Mouse (Mus musculus): Measurements from ENCODE around the gene Flt3l. TPM values are rescaled to one million over a fixed set of nuclear protein-coding genes. Genes with fewer than 3 reads are reported as not detected.

Flt3l gene
- polyA plus RNA-seq (2015; fragmentation: Nextera tagmentation; extraction: Ambion mirVana): 2.1 and 2.7 TPM in 2 replicates

GRCm38 (mm10) chr7:45135993-45136567 lies at the start of gene Flt3l, which contains the start of gene Gm45713:
TSS of gene Flt3l (minus strand) at chr7:45136432.
TSS of gene Gm45713 (minus strand) at chr7:45136231.
- Histone ChIP-seq H3K9ac (peak within 1 kb of the TSS; percentile 42), H3K36me3 (no peaks in the 10 kb centered on the region), H3K4me1 (peaks cover 15% of the 10 kb centered on the region), H3K27me3 (0 out of 2 replicates have a peak, but pooled peaks cover 6% of the 10 kb centered on the region), H3K4me3 (peak within 1 kb of the TSS; percentile 54), H3K9me3 (no peaks in the 10 kb centered on the region), H3K27ac (peak within 1 kb of the TSS; percentile 51; the same call in 1 of the 2 replicates), H3K4me2 (peak within 1 kb of the TSS; percentile 87)
- 1% methylated on average over 29 of the region's 29 CpGs for WGBS
- peak; percentile 68; the same call in 1 of the 2 replicates for ATAC-seq (ENCODE audit: insufficient number of reproducible peaks, low FRiP score, low TSS enrichment, low read depth)

- H3K4me3 ChIP-seq: no peak overlapping the region
- H3K4me1 ChIP-seq: peaks cover 13% of the 10 kb centered on the region
- no peak for ATAC-seq (ENCODE audit: insufficient number of reproducible peaks, low FRiP score, low TSS enrichment, low read depth)
- no peaks in the 10 kb centered on the region for H3K36me3 ChIP-seq
- H3K9me3 ChIP-seq: no peaks in the 10 kb centered on the region
- no peak overlapping the region for H3K27ac ChIP-seq
- no peak overlapping the region for H3K4me2 ChIP-seq
- WGBS: 54% methylated on average over 7 of the region's 7 CpGs
- peaks cover 72% of the 10 kb centered on the region for H3K27me3 ChIP-seq
- H3K9ac ChIP-seq: no peak overlapping the region
Observed at GRCm38 (mm10) chr7:45185921-45186320, 49.7 kb upstream of the Flt3l start.

- no peaks in the 10 kb centered on the region for H3K9me3 ChIP-seq
- no peak overlapping the region for H3K27ac ChIP-seq
- no peak overlapping the region for H3K4me3 ChIP-seq
- no peak overlapping the region for H3K9ac ChIP-seq
- H3K27me3 ChIP-seq: peaks cover 83% of the 10 kb centered on the region
- peaks cover 13% of the 10 kb centered on the region for H3K4me1 ChIP-seq
- ATAC-seq (ENCODE audit: insufficient number of reproducible peaks, low FRiP score, low TSS enrichment, low read depth): no peak
- 63% methylated on average over 7 of the region's 7 CpGs for WGBS
- no peaks in the 10 kb centered on the region for H3K36me3 ChIP-seq
- H3K4me2 ChIP-seq: no peak overlapping the region
Observed at GRCm38 (mm10) chr7:45183672-45184071, 47.4 kb upstream of the Flt3l start.

- H3K9me3 ChIP-seq: no peaks in the 10 kb centered on the region
- no peaks in the 10 kb centered on the region for H3K36me3 ChIP-seq
- peaks cover 89% of the 10 kb centered on the region for H3K27me3 ChIP-seq
- peaks cover 13% of the 10 kb centered on the region for H3K4me1 ChIP-seq
- no peak for ATAC-seq (ENCODE audit: insufficient number of reproducible peaks, low FRiP score, low TSS enrichment, low read depth)
- H3K4me2 ChIP-seq: peak overlapping the region; percentile 55
- no peak overlapping the region for H3K27ac ChIP-seq
- peak overlapping the region; percentile 30 for H3K4me3 ChIP-seq
- no peak overlapping the region for H3K9ac ChIP-seq
- 17% methylated on average over 11 of the region's 11 CpGs for WGBS
Observed at GRCm38 (mm10) chr7:45182606-45183005, 46.4 kb upstream of the Flt3l start.

GRCm38 (mm10) chr7:45182199-45182601 lies 46.0 kb upstream of the Flt3l start:
- no peak overlapping the region for H3K27ac ChIP-seq
- peak overlapping the region; percentile 55 for H3K4me2 ChIP-seq
- peak overlapping the region; percentile 30 for H3K4me3 ChIP-seq
- under 1% methylated on average over 34 of the region's 34 CpGs for WGBS
- peaks cover 13% of the 10 kb centered on the region for H3K4me1 ChIP-seq
- ATAC-seq (ENCODE audit: insufficient number of reproducible peaks, low FRiP score, low TSS enrichment, low read depth): peak; percentile 80
- no peaks in the 10 kb centered on the region for H3K9me3 ChIP-seq
- H3K9ac ChIP-seq: no peak overlapping the region
- H3K27me3 ChIP-seq: peaks cover 93% of the 10 kb centered on the region
- H3K36me3 ChIP-seq: no peaks in the 10 kb centered on the region

GRCm38 (mm10) chr7:45181540-45181939 lies 45.3 kb upstream of the Flt3l start:
- H3K27ac ChIP-seq: no peak overlapping the region
- 4% methylated on average over 34 of the region's 35 CpGs for WGBS

GRCm38 (mm10) chr7:45180896-45181477 lies 44.8 kb upstream of the Flt3l start, which contains the start of gene Pth2:
TSS of gene Pth2 (plus strand) at chr7:45180995.
- Histone ChIP-seq H3K4me2 (no peak within 1 kb of the TSS), H3K9me3 (no peaks in the 10 kb centered on the region), H3K36me3 (no peaks in the 10 kb centered on the region), H3K4me1 (peaks cover 22% of the 10 kb centered on the region), H3K27me3 (peaks cover 99% of the 10 kb centered on the region), H3K4me3 (peak within 1 kb of the TSS; percentile 4; the same call in 1 of the 2 replicates), H3K27ac (no peak within 1 kb of the TSS), H3K9ac (no peak within 1 kb of the TSS)
- ATAC-seq (ENCODE audit: insufficient number of reproducible peaks, low FRiP score, low TSS enrichment, low read depth): no peak
- 10% methylated on average over 20 of the region's 20 CpGs for WGBS

More at GRCm38 (mm10) chr7:45181540-45181939, 45.3 kb upstream of the Flt3l start:
- no peaks in the 10 kb centered on the region for H3K9me3 ChIP-seq
- H3K4me2 ChIP-seq: no peak overlapping the region
- H3K36me3 ChIP-seq: no peaks in the 10 kb centered on the region
- H3K27me3 ChIP-seq: peaks cover 99% of the 10 kb centered on the region
- H3K4me3 ChIP-seq: peak overlapping the region; percentile 4; the same call in 1 of the 2 replicates
- H3K4me1 ChIP-seq: peaks cover 17% of the 10 kb centered on the region
- no peak overlapping the region for H3K9ac ChIP-seq
- ATAC-seq (ENCODE audit: insufficient number of reproducible peaks, low FRiP score, low TSS enrichment, low read depth): no peak

- peaks cover 100% of the 10 kb centered on the region for H3K27me3 ChIP-seq
- no peaks in the 10 kb centered on the region for H3K9me3 ChIP-seq
- H3K36me3 ChIP-seq: no peaks in the 10 kb centered on the region
- H3K4me3 ChIP-seq: no peak within 1 kb of the TSS
- ATAC-seq (ENCODE audit: insufficient number of reproducible peaks, low FRiP score, low TSS enrichment, low read depth): no peak
- H3K4me1 ChIP-seq: peaks cover 33% of the 10 kb centered on the region
- H3K4me2 ChIP-seq: no peak within 1 kb of the TSS
- 23% methylated on average over 7 of the region's 7 CpGs for WGBS
- H3K9ac ChIP-seq: no peak within 1 kb of the TSS
- no peak within 1 kb of the TSS for H3K27ac ChIP-seq
Observed at GRCm38 (mm10) chr7:45179469-45179868, 43.2 kb upstream of the Flt3l start, which contains the start of gene Gfy. TSS of gene Gfy (minus strand) at chr7:45179569.

GRCm38 (mm10) chr7:45178550-45178949 lies 42.3 kb upstream of the Flt3l start:
- Histone ChIP-seq H3K9me3 (no peaks in the 10 kb centered on the region), H3K9ac (no peak overlapping the region), H3K27me3 (peaks cover 98% of the 10 kb centered on the region), H3K4me3 (no peak overlapping the region), H3K4me1 (peaks cover 33% of the 10 kb centered on the region), H3K27ac (no peak overlapping the region), H3K4me2 (no peak overlapping the region), H3K36me3 (no peaks in the 10 kb centered on the region)
- no peak for ATAC-seq (ENCODE audit: insufficient number of reproducible peaks, low FRiP score, low TSS enrichment, low read depth)
- WGBS: 25% methylated on average over 7 of the region's 7 CpGs

- Histone ChIP-seq H3K4me2 (peak overlapping the region; percentile 40), H3K9me3 (no peaks in the 10 kb centered on the region), H3K27ac (no peak overlapping the region), H3K36me3 (no peaks in the 10 kb centered on the region), H3K27me3 (peaks cover 96% of the 10 kb centered on the region), H3K9ac (no peak overlapping the region), H3K4me1 (peaks cover 22% of the 10 kb centered on the region), H3K4me3 (peak overlapping the region; percentile 27)
- WGBS: 4% methylated on average over 29 of the region's 31 CpGs
- no peak for ATAC-seq (ENCODE audit: insufficient number of reproducible peaks, low FRiP score, low TSS enrichment, low read depth)
Observed at GRCm38 (mm10) chr7:45176356-45176755, 40.1 kb upstream of the Flt3l start.

- Histone ChIP-seq H3K27ac (no peak overlapping the region), H3K4me3 (peak overlapping the region; percentile 27), H3K36me3 (no peaks in the 10 kb centered on the region), H3K9ac (no peak overlapping the region), H3K27me3 (peaks cover 95% of the 10 kb centered on the region), H3K9me3 (no peaks in the 10 kb centered on the region), H3K4me1 (peaks cover 20% of the 10 kb centered on the region), H3K4me2 (peak overlapping the region; percentile 40)
- WGBS: 2% methylated on average over 23 of the region's 23 CpGs
- no peak for ATAC-seq (ENCODE audit: insufficient number of reproducible peaks, low FRiP score, low TSS enrichment, low read depth)
Observed at GRCm38 (mm10) chr7:45175929-45176328, 39.7 kb upstream of the Flt3l start.

- WGBS: 2% methylated on average over 13 of the region's 13 CpGs
Observed at GRCm38 (mm10) chr7:45175398-45175797, 39.2 kb upstream of the Flt3l start.

More at GRCm38 (mm10) chr7:45175398-45175797, 39.2 kb upstream of the Flt3l start:
- Histone ChIP-seq H3K9ac (no peak overlapping the region), H3K4me1 (peaks cover 20% of the 10 kb centered on the region), H3K9me3 (no peaks in the 10 kb centered on the region; the same call in 1 of the 2 replicates), H3K4me3 (no peak overlapping the region), H3K27ac (no peak overlapping the region), H3K36me3 (no peaks in the 10 kb centered on the region), H3K27me3 (peaks cover 94% of the 10 kb centered on the region), H3K4me2 (no peak overlapping the region)
- no peak for ATAC-seq (ENCODE audit: insufficient number of reproducible peaks, low FRiP score, low TSS enrichment, low read depth)

Data from limb, embryonic 15.5 days (tissue).